Mouse (Mus musculus) bone marrow macrophage, adult 2 months (primary cell): ENCODE results near the gene Med13l.

Experiments used
- CTCF ChIP-seq: IDR thresholded peaks from 2 replicates; pipeline ENCODE4 v1.5.1; 2012; ENCODE audit warnings: low read depth, mild to moderate bottlenecking, low read length, moderate library complexity
- POLR2A ChIP-seq: IDR thresholded peaks from 2 replicates; pipeline ENCODE4 v1.6.1; 2012; ENCODE audit warnings: mild to moderate bottlenecking, low read depth, low read length, borderline replicate concordance

DNA sequence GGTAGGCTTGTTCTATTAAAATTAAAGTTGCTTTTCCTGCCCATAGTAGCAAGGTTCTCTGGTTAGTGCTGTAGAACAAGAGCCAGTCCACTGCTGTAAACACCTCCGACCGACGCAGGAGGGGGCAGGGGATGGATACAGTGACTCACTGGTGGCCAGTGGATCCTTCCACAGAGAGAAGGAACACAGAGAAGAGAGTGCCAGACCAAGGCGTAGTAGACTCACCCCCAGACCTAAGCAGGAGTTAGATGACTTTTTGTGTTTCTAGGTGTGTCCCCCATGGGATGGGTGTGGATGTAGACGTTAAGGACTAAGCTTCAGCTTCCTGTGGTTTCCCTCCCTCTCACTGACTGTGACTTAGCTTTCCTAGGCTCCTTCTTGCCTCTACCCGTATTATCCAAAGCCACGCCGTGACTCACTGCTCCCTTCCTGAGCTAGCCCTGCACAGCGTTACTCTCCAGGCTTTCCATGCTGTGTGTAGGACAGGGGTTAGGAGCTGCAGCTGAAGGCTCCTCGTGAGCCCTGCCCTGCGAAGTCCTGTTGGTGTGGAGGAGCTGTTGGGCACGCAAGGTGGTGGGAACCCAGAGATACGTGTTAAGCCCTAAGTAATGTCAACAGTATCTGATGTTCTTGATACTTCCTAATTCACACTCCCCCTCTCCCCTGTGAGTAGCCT lies 52.6 kb downstream of the Med13l start:
- no peak for TF ChIP-seq POLR2A
- TF ChIP-seq CTCF = no peak
